Mouse (Mus musculus): ENCODE measurements around the gene Rngtt. TPM values are rescaled to one million over a fixed set of nuclear protein-coding genes. Genes with fewer than 3 reads are reported as not detected.

Gene Rngtt
- 5.1 TPM for polyA plus RNA-seq (2012; fragmentation: generic; extraction: Trizol)
- long read RNA-seq, experiment 1, full-length matches to known transcripts, result 17 of 17 reads
- long read RNA-seq, experiment 1, partial matches to known transcripts, result 0 of 17 reads
- long read RNA-seq, experiment 1, other reads (novel, unspliced or antisense), result 0 of 17 reads
- long read RNA-seq, experiment 2, full-length matches to known transcripts, result 114 of 139 reads
- long read RNA-seq, experiment 2, partial matches to known transcripts, result 5 of 139 reads
- long read RNA-seq, experiment 2, other reads (novel, unspliced or antisense), result 20 of 139 reads

GRCm38 (mm10) chr4:33309764-33310757 is at the start of gene Rngtt:
TSS of gene Rngtt (plus strand) at chr4:33310311.
- Histone ChIP-seq H3K36me3 (ENCODE audit: control insufficient read depth, insufficient read depth) (no peaks in the 10 kb centered on the region), H3ac (ENCODE audit: control insufficient read depth, insufficient read length, low read depth) (peak within 1 kb of the TSS; percentile 84), H3K79me2 (ENCODE audit: control insufficient read depth, insufficient read depth) (peaks cover 50% of the 10 kb centered on the region), H3K27me3 (ENCODE audit: control insufficient read depth, insufficient read depth, insufficient read length) (no peaks in the 10 kb centered on the region), H3K79me3 (ENCODE audit: low read depth) (peaks cover 38% of the 10 kb centered on the region), H3K4me3 (ENCODE audit: insufficient read depth, poor library complexity, severe bottlenecking) (peak within 1 kb of the TSS; percentile 98)
- TF ChIP-seq MAX (IDR thresholded peaks at IDR 0.05) (no peak), CTCF (IDR thresholded peaks at IDR 0.05; ENCODE audit: control insufficient read depth, insufficient read depth, insufficient read length) (no peak), MYOD1 (IDR thresholded peaks at IDR 0.05; ENCODE audit: control insufficient read depth, insufficient read length, low read depth) (no peak), FOSL1 (IDR thresholded peaks at IDR 0.05; ENCODE audit: insufficient read depth, low read length, poor library complexity, severe bottlenecking) (no peak), MYOG (IDR thresholded peaks at IDR 0.05; ENCODE audit: control insufficient read depth, extremely low read depth, insufficient read length) (no peak), CEBPB (IDR thresholded peaks at IDR 0.05; ENCODE audit: low read depth) (no peak)

GRCm38 (mm10) chr4:33260311-33260710 is 49.8 kb upstream of the Rngtt start:
- H3K79me2 ChIP-seq (ENCODE audit: control insufficient read depth, insufficient read depth), result no peaks in the 10 kb centered on the region
- no peak overlapping the region for H3ac ChIP-seq (ENCODE audit: control insufficient read depth, insufficient read length, low read depth)
- H3K79me3 ChIP-seq (ENCODE audit: low read depth), result no peaks in the 10 kb centered on the region
- H3K36me3 ChIP-seq (ENCODE audit: control insufficient read depth, insufficient read depth), result no peaks in the 10 kb centered on the region
- no peak overlapping the region for H3K4me3 ChIP-seq (ENCODE audit: insufficient read depth, poor library complexity, severe bottlenecking)
- TF ChIP-seq USF1 (IDR thresholded peaks at IDR 0.05; ENCODE audit: low read depth), result no peak
- no peak for TF ChIP-seq MYOD1 (IDR thresholded peaks at IDR 0.05; ENCODE audit: control insufficient read depth, insufficient read length, low read depth)
- TF ChIP-seq FOSL1 (IDR thresholded peaks at IDR 0.05; ENCODE audit: insufficient read depth, low read length, poor library complexity, severe bottlenecking), result no peak
- no peak for TF ChIP-seq MAX (IDR thresholded peaks at IDR 0.05)
- TF ChIP-seq CTCF (IDR thresholded peaks at IDR 0.05; ENCODE audit: control insufficient read depth, insufficient read depth, insufficient read length), result no peak
- TF ChIP-seq CEBPB (IDR thresholded peaks at IDR 0.05; ENCODE audit: low read depth), result no peak
- no peak for TF ChIP-seq MYOG (IDR thresholded peaks at IDR 0.05; ENCODE audit: control insufficient read depth, extremely low read depth, insufficient read length)
- H3K27me3 ChIP-seq (ENCODE audit: control insufficient read depth, insufficient read depth, insufficient read length), result no peaks in the 10 kb centered on the region

GRCm38 (mm10) chr4:33261311-33261753 is 48.8 kb upstream of the Rngtt start:
- H3ac ChIP-seq (ENCODE audit: control insufficient read depth, insufficient read length, low read depth), result no peak overlapping the region
- TF ChIP-seq MYOG (IDR thresholded peaks at IDR 0.05; ENCODE audit: control insufficient read depth, extremely low read depth, insufficient read length) (no peak), CEBPB (IDR thresholded peaks at IDR 0.05; ENCODE audit: low read depth) (peak; percentile 96), USF1 (IDR thresholded peaks at IDR 0.05; ENCODE audit: low read depth) (peak; percentile 53), MAX (IDR thresholded peaks at IDR 0.05) (peak; percentile 79), MYOD1 (IDR thresholded peaks at IDR 0.05; ENCODE audit: control insufficient read depth, insufficient read length, low read depth) (peak; percentile 73)
- H3K36me3 ChIP-seq (ENCODE audit: control insufficient read depth, insufficient read depth), result no peaks in the 10 kb centered on the region
- H3K79me2 ChIP-seq (ENCODE audit: control insufficient read depth, insufficient read depth), result no peaks in the 10 kb centered on the region
- no peaks in the 10 kb centered on the region for H3K27me3 ChIP-seq (ENCODE audit: control insufficient read depth, insufficient read depth, insufficient read length)
- no peaks in the 10 kb centered on the region for H3K79me3 ChIP-seq (ENCODE audit: low read depth)
- H3K4me3 ChIP-seq (ENCODE audit: insufficient read depth, poor library complexity, severe bottlenecking), result no peak overlapping the region

GRCm38 (mm10) chr4:33262897-33263296 is 47.2 kb upstream of the Rngtt start:
- Histone ChIP-seq H3K36me3 (ENCODE audit: control insufficient read depth, insufficient read depth) (no peaks in the 10 kb centered on the region), H3ac (ENCODE audit: control insufficient read depth, insufficient read length, low read depth) (no peak overlapping the region), H3K27me3 (ENCODE audit: control insufficient read depth, insufficient read depth, insufficient read length) (no peaks in the 10 kb centered on the region), H3K79me2 (ENCODE audit: control insufficient read depth, insufficient read depth) (no peaks in the 10 kb centered on the region), H3K79me3 (ENCODE audit: low read depth) (no peaks in the 10 kb centered on the region), H3K4me3 (ENCODE audit: insufficient read depth, poor library complexity, severe bottlenecking) (no peak overlapping the region)
- TF ChIP-seq MYOD1 (IDR thresholded peaks at IDR 0.05; ENCODE audit: control insufficient read depth, insufficient read length, low read depth) (no peak), MAX (IDR thresholded peaks at IDR 0.05) (no peak), FOSL1 (IDR thresholded peaks at IDR 0.05; ENCODE audit: insufficient read depth, low read length, poor library complexity, severe bottlenecking) (no peak), CTCF (IDR thresholded peaks at IDR 0.05; ENCODE audit: control insufficient read depth, insufficient read depth, insufficient read length) (no peak), USF1 (IDR thresholded peaks at IDR 0.05; ENCODE audit: low read depth) (no peak), MYOG (IDR thresholded peaks at IDR 0.05; ENCODE audit: control insufficient read depth, extremely low read depth, insufficient read length) (no peak), CEBPB (IDR thresholded peaks at IDR 0.05; ENCODE audit: low read depth) (no peak)

- TF ChIP-seq USF1 (IDR thresholded peaks at IDR 0.05; ENCODE audit: low read depth), result no peak
- TF ChIP-seq MYOD1 (IDR thresholded peaks at IDR 0.05; ENCODE audit: control insufficient read depth, insufficient read length, low read depth), result no peak
- TF ChIP-seq CEBPB (IDR thresholded peaks at IDR 0.05; ENCODE audit: low read depth), result no peak
- no peaks in the 10 kb centered on the region for H3K79me2 ChIP-seq (ENCODE audit: control insufficient read depth, insufficient read depth)
- no peaks in the 10 kb centered on the region for H3K36me3 ChIP-seq (ENCODE audit: control insufficient read depth, insufficient read depth)
- H3K79me3 ChIP-seq (ENCODE audit: low read depth), result no peaks in the 10 kb centered on the region
- H3K27me3 ChIP-seq (ENCODE audit: control insufficient read depth, insufficient read depth, insufficient read length), result no peaks in the 10 kb centered on the region
- no peak overlapping the region for H3ac ChIP-seq (ENCODE audit: control insufficient read depth, insufficient read length, low read depth)
- no peak overlapping the region for H3K4me3 ChIP-seq (ENCODE audit: insufficient read depth, poor library complexity, severe bottlenecking)
Measured at GRCm38 (mm10) chr4:33264979-33265726, 45.0 kb upstream of the Rngtt start.

Data from C2C12 (cell line).